Mouse (Mus musculus) skeletal muscle tissue, adult 2 months (tissue): ENCODE measurements around the gene Exosc9.
"Not testable (repeated sequence)": the region's sequence is repeated elsewhere in the genome, so short reads cannot be mapped to it uniquely, and the experiment has no call there.

Experiments used
- DNase-seq: peaks from one replicate; pipeline ENCODE4 v3.0.0-alpha.2; 2012; ENCODE audit warnings: low read depth, low spot score

Gene Exosc9

GRCm38 (mm10) chr3:36551851-36552384 lies 488 bp upstream of the Exosc9 start:
- no peak for DNase-seq

GRCm38 (mm10) chr3:36557601-36558000 lies 5.2 kb downstream of the Exosc9 start:
- no peak for DNase-seq

DNA sequence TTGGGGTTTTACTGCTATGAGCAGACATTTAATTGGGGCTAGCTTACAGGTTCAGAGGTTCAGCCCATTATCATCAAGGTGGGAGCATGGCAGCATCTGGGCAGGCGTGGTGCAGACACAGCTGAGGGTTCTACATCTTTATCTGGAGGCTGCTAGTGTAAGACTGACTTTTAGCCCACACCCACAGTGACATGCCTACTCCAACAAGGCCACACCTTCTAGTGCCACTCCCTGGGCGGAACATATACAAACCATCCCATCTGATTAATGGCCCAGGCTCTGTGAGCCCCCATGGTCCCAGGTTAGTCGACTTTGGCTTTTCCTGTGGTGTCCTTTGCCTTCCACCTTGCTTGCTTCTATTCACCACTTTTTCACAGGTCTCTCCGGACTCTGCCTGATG lies 7.2 kb downstream of the Exosc9 start:
- no peak for DNase-seq

DNA sequence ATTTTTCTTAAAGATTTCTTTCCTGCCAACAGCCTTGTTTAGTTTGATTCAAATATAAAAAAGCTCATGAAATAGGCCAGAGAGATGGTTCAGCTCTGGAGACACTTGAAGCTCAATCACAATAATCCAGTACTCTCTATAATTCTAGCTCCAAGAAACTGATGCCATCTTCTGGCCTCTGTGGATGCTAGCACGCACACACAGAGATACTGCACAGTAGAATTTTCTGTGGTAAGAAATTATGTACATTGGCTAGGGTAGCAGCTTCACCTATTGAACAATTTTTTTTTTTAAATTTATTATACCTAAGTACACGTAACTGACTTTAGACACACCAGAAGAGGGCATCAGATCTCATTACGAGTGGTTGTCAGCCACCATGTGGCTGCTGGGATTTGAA lies 11.3 kb downstream of the Exosc9 start:
- no peak for DNase-seq

DNA sequence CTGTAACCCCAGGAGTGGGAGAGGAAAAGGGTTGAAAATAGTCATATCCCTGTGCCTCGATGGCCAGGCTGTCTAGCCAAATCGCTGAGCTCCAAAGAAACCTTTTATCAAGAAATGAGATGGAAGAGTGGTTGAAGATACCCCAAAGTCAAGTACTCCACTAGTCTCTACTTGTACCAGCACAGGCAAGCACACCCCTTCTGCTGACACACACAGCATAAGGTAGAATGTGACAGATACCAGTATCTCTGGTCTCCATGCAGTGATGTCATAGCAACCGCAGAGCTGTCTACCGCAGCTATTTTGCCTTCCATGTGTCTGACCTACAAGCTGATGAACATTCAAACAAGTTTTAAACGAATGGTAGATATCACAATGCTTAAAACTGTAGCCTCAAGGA lies 17.4 kb downstream of the Exosc9 start:
- DNase-seq, result no peak

DNA sequence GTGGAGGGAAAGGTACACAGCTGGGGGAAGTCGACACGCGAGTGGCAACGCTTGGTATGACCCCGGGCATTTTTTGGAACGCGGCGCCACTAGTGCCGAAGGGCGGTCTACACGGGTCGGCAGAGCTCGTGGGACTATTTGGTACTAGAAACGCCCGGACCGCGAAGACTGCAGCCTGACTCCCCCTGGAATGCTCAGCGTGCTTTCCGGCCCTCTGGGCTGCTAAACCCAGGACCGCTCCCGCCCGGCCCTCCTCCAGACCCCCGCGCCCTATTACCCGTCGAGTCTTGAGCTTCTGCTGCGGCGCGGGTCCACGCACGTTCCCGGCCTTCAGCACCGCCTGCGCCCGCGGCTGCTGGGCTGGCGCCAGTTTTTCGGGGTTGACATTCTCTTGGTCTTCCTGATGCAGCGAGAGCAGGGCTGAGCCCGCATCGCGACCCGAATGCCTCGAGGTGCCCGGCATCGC lies 19.0 kb downstream of the Exosc9 start:
- no peak for DNase-seq

DNA sequence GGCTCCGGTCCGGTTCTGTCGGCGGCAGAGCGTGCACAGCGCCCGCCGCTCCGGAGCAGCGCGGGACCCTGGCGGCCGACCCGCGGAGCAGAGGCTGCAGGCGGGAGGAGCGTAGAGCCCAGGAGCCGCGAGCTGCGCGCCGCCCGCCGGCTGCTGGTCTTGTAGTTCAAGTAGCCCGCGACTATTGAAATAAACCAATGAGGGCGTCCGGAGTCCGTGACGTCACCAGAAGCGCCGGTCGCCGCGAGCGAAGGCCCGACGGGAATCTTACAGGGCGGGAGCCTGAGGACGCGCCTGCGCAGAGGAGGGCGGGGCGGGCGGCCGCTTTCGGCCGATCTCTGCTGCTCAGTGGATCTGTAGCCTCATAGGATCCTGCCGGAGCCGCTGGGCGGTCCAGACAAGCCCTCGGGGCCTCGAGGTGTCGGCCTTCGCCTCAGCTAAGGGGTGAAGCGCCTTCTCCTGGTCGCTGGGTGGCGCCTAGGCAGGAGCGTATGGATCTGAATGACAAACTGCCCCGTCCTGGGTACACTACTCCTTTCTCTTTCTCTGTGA lies 19.5 kb downstream of the Exosc9 start, which contains the start of gene Ccna2:
Ccna2 (minus strand) TSS at position 324 of the 552 bp plus-strand sequence.
- DNase-seq, result peak; percentile 98

DNA sequence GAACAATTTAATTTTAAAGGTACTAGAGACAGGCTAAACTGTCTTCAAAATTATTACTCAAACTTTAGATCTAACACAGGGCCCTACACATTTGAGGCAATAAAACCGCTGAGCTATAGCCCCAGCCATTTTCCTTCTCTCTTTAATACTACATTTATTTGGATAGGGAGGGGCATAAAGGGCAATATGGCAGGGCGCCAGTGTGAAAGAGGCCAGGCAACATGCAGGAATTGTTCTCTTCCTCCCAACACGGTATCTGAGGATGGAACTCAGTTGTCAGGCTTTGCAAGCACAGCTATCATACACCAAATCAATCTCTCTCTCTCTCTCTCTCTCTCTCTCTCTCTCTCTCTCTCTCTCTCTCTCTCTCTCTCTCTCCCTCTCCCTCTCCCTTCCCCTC lies 46.4 kb downstream of the Exosc9 start:
- DNase-seq, result no peak

DNA sequence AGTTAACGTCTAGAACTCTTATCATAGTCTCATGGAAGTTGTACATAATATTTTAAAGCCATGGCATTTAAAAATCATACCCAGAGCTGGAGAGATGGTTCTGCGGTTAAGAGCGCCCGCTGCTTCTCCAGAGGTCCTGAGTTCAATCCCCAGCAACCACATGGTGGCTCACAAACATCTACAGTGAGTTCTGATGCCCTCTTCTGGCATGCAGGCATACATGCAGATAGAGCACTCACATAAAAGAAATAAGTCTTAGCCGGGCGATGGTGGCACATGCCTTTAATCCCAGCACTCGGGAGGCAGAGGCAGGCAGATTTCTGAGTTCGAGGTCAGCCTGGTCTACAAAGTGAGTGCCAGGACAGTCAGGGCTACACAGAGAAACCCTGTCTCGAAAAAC lies 47.4 kb downstream of the Exosc9 start:
- not testable (repeated sequence) for DNase-seq

GRCm38 (mm10) chr3:36605894-36606783 lies 53.7 kb downstream of the Exosc9 start:
- DNase-seq, result no peak

DNA sequence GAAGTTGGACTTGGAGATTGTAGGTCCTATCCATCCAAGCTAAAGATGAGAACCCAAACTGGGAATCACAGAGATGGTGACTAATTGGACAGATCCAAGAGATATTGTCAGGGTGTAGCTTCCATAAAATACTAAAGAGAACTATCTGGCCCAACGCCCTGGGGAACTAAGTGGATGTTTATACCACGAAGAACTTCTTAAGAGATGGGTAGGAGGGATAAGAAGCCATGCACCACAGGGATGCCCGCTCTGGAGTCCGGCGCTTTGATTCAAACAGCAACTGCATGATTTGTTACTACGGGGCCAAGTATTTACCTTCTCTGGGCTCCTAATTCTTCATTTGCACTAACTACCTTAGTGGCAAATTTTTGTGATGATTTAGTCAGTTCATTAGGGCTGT lies 60.3 kb downstream of the Exosc9 start:
- DNase-seq, result no peak

- DNase-seq, result peak; percentile 86
Measured at GRCm38 (mm10) chr3:36613202-36613907, 60.9 kb downstream of the Exosc9 start, which contains the start of gene Bbs7. TSS of gene Bbs7 (minus strand) at chr3:36613477.

DNA sequence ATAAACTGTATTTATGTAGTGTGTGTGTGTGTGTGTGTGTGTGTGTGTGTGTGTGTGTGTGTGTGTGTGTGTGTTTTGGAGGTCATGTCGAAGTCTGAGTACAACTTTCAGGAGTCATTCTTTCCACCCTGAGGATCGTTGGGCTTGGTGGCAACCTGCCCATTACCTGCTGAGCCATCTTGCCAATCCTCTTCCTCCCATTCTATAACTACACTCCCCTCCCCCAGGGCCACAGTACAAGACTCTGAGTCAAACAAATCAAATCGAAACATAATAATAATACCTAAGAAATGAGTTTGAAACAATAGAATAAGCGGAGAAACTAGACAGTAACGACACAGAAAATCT lies 61.5 kb downstream of the Exosc9 start:
- DNase-seq, result no peak
